Mouse (Mus musculus): Measurements from ENCODE around the gene Itm2b.

Itm2b gene

DNA sequence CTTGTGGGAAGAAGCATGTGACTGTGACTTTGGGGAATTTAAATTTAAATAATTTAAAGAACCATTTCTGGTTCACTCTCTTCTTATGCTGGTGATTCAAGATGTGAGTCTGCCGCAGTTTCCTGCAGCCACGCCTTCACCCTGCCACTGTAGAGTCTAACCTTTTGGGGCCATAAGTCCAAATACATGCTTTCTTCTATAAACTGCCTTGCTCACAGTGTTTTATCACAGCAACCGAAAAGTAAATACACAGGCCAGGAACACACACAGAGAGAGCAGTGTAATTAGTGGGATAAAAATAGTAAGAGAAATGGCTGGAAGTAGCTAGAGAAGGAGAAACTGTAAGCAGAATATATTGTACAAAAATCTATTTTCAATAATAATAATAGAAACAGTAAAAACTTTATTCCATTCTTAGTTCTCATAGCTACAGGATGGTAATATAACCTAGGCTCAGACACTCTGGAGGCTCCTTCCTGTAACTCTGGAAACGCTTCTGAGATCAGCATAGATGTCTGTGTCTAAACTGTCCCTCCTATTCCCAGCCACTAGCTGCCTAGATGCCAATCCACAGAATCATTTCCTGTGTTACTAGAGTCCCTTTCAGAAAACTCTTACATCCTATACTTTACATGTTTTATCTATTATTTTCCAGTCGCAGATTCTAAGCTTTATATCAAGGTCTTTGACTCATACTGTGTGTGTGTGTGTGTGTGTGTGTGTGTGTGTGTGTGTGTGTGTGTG lies 9.3 kb upstream of the Itm2b start:
- no peak for DNase-seq

DNA sequence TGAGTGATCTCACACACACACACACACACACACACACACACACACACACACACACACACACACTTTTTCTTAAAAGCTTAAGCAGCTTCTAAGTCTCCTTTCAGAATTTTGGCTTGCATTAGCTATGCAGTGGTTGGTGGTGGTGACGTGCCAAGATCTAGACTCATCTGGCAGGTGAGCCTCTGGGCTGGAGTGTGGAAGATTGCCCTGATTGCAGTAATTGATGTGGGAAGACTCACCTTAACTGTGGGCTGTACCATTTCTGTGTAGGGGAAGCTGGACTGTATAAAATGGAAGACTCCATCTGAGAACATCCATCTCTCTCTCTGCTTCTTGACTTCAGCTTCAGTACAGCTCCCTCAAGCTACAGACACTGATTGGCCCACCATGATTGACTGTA lies 6.4 kb upstream of the Itm2b start:
- no peak for DNase-seq

DNA sequence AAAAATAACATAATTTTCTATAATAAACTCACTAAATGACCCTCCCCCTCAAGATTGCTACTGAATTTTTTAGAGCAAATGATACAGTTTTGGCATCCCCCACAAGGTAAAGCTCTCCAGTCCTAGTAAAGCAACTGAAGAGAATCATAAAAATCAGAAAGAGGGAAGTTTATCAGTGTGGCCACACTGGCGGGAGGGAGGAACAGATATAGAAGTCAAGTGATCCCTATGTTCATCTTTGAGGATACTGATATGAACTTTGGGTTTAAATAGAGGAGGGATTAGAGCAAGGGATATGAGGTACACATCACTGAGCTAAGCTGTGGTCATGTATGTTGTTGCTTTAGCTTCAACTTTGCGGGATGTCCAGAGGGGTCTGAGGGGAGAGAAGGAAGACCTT lies 5.1 kb upstream of the Itm2b start:
- DNase-seq = no peak

DNA sequence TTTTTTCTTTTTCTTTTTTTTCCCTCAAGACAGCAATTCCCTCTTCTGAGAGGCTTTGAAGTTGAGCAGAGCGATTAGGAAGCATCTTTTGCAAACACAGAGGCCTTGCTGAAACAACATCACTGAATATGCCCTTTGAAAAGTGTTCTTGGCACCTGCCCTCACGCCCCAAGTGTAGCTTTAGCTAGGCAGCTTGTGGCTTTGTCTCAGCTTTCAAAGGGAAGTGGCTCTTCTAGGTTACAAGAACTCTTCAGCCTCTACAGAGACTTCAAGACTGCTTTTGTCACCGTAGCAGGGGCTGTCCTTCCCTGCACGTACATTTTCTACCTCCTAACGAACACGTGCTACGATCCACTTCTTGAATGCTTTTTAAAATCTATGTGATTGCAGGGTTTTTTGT lies 4.0 kb upstream of the Itm2b start:
- no peak for DNase-seq

DNA sequence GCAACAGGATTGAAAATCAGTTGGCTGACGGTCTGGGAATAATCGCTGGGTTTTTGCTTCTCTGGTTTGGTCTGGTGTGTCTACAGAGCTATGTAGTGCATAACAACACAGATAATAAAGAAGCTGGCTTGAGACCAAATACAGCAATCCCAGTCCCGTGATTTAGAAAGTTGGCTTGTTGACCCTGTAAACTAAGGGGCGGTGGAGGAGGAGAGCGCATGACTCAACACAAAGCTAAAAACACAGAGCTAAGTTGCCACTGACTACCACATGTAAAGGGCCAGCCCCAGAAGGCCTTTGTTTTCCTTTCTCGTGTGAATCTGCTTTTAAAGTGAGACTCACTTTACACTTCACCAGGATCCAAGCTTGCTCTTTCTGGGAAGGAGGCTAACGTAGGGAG lies 3.5 kb upstream of the Itm2b start:
- DNase-seq = no peak

DNA sequence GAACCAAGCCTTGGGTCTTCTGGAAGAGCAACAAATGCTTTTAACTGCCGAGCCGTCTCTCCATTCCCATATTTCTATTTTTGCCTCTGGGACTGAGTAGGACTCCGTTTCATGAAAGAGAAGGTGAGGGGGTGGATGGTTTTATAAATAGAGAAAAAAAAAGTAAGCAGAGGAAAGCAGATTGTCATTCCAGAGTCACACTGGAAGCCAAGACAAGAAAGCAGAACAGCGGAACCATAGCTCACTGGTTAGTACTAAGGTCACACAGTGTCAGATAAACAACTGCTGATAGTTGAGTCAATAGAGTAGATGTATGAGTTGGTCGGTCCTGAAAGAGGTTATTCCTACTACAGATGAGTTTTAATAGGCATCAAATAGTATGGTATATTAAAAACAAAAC lies 1.4 kb upstream of the Itm2b start:
- no peak for DNase-seq

DNA sequence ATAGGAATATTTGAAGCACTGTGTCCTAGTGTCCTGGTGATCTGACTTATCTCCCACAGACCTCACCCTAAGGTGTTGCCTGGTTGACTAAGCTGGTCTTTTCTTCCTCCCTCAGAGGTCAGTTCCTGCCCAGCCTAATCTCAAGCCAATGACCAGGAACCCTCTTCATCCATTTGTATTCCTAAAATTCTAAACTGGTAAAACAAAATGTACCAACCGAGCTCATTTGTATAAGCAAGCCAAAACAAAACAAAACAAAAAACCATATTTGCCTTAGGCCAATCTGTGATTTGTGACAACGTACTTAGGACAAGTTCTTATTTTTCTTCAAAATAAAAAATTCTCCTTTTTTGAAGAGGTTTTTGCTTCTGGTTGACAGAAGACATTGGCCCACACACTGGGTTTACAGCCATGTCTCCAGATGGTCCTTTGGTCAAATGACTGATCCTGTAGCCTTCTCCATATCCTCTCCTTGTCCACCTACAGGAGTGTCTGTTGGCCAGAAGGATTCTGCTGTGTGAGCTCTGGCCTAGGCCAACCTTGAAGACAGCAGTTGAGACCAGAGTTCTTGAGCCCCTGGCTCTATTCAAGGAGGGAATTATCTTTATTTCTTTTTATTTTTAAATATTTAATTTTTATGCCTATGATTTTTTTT lies 758 bp upstream of the Itm2b start:
- no peak for DNase-seq

DNA sequence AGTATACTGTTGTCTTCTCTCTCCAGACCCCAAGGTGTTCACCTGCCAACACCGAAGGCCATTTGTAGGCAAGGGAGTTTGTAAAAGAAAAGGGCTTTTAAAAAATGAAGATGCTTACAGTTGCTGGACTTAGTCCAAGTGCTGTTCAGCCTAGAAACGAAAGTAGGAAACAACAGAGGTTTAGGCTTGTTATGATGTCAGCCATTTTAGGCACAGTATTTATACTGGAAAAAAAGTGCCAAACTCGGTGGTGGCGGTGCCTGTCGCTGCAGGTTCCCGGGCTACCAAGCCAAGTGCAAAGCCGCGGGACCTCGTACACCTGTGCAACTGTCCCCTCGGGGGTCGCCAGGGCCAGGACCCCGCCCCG lies 560 bp downstream of the Itm2b start:
- DNase-seq = no peak

DNA sequence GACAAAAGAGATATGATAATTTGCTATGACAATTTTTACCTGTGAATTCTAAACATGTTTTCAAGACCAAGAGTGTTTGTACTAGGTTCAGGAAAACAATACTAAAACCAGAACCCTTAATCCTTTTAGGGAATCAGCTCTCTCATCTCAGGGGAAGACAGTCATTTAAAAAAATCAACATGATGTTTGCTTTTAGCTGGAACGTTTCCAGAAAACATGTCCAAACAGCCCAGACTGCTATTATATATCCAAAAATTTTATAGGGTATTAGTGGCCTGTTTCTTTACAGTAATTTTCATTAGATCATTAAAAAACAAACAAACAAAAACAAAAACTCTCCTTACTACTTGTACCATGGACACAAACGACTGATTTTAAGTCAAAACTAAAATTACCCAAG lies 1.3 kb downstream of the Itm2b start:
- DNase-seq = no peak

DNA sequence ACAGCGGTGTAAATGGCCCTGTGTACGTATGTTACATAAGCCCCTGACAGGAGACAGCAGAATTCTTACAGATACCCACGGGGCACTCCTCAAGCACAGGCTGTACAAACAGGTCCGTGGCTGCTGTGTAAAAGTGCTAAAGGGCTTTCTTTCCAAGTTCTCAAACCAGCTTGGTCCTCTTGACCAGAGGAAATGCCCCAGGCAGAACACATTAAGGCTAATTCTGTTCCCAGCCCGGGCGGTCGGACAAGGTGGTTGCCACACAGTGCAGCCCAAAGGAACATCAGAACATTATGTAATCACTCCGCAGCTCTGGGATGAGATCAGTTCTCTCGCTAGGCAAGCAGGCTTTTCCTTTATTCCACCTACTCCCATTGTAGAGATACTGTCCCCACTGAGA lies 2.4 kb downstream of the Itm2b start:
- DNase-seq = no peak

DNA sequence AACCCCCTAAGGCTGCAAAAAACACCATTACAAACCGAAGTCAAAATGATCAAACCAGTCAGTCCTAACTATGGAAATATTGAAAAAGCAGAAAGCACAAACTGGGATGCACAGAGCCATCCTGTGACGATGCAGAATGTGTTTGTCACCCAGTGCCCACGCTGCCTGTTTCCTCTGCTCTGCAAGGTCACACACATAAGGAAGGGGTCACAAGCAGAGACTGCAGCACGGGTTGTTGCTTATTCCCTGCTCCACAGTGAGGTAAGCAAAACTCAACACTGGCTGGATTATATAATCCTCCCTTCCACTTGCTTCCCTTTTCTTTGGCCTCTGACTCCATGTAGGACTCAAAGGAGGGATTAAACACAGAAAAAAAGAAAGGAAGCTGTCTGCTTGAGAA lies 3.5 kb downstream of the Itm2b start:
- DNase-seq = no peak

DNA sequence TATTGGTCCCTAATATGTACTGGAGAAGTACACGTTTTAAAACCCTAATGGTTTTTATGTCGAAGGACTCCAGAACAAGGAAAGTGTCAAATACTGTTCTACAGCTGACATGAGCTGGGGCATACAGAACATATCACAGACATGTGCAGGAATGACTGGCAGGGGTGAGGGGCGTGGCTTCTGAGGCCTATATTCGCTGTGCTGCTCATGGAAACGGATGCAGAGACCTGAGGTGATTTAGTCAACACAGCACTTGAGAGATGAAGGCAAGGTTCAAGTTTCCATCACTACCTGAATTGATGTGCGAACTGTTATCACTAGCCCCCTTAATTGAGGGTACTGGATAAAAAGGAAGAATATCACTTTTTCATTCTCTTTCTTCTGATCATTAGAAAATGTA lies 7.3 kb downstream of the Itm2b start:
- DNase-seq = no peak

DNA sequence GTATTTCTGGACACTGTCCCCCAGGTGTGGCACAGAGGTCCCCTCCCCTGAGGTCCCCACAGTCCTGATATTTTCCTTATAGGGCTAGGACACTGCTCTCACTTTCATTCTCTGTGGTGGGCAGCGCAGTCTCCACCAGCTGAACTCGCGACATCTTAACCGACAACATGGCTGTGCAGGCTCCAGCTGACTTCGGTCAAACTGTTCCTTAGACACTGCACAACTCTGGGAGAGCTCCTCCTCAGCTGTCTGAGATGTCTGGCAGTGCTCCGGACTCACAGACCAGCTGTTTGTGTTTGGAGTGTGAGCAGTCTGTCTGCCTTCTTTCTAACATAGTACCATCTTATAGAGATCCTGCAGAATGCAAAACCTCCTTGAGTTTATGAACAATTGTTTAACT lies 8.2 kb downstream of the Itm2b start:
- DNase-seq = no peak

DNA sequence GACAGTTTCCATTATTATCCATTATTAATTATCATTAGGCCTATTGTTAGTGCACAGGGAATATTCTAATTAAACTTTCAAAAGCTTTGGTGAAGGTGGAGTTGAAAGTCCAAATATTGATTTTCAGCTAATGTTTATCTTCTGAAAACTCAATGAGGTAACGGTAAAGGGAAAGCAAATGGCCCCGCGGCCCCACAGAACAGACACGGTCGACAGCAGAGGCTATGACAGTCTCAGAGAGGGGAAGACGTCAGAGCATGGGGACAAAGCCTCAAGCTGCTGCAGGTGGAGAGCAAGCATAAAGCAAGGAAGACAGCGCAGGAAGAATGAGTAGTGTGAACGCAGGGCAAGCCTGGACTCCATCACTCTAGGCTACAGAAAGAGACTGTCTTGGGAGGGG lies 9.2 kb downstream of the Itm2b start:
- no peak for DNase-seq

DNA sequence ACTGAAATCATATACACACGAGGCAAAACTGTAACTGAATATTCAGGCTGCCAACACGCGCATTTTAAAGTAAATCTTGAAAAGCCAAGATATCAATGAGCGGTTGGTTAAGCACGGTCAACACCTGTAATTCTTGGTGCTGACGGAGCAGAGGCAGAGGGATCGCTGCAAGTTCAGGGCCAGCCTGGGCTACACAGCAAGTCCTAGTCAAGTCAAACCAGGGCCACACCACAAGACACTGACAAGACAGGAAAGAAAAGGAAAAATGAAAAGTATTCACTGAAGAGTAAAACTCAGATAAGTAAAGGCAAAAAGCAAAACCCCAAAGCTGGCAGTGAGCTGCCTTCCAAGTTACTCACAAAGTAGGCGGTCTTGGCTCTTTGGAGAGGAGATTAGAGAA lies 9.6 kb downstream of the Itm2b start:
- no peak for DNase-seq

DNA sequence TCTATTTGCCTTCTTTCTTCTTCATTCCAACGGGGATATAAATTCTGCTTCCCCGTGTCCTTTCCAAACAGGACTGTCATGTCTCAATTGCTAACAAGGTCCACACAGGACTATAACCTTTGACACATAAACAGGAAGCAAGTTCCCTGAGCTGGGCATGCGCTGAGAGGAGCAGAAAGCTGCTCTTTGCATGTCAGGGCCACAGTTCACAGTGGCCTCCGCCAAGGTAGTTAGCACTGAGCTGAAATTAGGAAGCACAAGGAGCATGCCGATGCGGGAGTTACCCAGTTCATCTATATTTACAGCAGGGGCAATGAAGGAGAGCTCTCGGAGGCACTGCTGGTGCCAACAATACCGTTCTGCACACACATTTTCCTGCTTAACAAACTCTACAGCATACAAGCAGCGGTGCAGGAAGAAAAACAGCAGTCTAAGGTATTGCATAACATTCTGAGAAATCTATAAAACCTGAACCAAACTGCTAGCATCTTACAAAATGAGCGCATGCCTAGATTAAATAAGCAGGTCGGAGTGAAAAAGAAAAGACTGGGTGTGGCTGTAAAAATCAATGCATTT lies 10.7 kb downstream of the Itm2b start:
- no peak for DNase-seq

DNA sequence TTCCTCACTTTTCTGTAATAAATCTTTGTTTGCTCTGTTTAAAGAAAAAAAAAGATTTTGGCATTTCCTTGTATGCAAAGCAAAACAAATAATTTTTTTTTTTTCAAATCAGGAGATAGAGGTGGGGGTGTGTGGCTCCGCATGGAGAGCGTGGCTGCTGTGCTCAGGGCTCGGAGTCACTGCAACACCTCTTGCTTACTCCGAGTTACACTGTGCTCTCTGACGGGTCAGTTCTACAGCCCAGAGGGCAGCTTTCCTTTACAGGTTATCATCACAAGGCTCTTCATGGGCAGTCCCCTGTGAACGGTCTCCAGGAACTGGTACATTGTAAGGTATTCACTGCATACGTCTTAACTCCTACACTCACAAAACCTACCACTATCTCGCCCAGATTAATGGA lies 11.5 kb downstream of the Itm2b start:
- DNase-seq = no peak

DNA sequence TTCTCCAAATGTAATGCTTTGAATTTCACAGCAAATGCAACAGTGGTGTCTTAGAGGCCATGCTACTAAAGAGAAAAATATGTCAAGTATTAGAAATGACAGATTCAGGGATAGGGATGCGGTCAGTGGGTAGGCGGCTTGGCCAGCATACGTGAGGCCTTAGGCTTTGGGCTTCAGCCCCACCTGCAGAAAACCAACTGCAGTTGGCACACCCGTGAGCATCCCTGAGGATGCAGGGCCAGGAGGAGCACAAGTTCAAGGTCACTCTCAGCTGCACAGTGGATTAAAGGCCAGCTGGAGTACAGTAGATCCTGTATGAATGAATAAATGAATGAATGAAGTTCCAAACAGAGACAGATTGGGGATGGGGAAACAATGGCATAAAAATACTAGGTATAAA lies 12.1 kb downstream of the Itm2b start:
- no peak for DNase-seq

DNA sequence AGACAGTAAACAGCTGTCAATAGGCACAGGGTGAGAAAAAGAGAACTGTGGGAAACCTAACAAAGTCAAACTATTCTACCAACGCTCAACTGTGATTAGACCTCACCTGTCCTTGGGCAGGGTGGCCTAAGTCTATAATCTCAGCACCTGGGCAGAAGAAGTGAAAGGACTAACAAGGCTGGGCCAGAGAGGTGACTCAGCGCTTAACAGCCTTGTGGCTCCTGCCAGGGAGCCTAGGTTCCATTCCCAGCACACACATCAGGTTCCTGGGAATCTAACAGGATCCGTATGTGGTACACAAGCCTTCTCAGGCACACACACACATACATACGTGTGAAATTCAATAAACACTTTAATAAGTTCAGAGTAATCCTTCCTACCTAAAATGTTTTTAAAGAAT lies 13.5 kb downstream of the Itm2b start:
- no peak for DNase-seq

DNA sequence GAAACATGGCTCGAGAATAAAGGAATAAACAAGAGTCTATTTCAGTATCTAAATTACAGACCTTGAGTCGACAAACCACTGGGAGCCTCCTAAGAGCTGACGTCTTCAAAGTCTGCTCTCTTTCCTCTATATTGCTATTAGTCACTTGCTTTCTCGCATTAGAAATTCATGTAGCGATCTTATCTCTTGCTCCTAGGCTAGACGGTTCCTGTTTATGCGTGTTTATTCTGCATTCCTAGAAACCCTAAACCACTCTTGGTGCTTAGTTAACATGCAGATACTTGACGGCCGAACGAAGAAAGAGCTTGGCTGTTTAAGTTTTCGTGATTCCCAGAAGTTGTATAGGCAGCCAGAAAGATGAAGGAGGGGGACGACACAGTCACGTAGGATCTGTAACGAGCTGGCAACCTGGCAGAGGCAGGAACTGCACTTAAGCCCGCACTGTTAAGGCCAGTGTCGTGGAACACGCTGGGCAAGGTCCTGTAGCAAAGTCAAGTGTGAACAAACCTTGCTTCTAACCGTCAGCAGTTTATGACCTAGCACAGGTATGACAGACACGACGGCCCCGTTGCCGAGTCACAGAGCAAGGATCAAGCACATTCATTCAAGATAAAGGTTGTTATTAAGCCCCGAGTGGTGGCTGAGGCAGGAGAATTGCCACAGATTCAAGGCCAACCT lies 14.3 kb downstream of the Itm2b start:
- no peak for DNase-seq

DNA sequence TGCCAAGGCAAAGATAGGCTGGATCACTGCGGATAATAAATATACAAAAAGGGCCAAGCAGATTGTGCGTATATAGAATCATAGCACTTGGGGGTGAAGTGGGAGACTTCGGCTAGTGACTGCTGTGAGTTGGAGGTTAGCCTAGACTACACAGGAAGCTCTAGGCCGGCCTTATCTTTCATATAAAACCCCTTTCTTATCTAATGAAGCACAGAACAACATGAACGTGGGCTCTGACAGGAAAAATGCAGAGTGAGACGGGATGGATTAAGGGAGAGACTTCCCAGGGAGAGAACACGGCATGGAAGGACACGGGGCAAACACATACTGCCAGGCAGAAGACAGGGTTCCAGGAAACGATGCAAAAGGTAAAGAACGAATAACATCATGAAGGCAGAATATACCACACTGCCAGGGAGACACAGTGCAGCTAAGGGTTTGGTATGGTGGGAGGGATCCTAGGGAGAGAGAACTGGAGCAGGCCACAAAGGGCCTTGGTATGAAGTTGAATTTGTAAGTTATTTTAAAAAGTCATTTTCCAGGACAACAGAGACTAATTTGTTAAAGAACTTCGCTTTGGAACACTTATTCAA lies 14.9 kb downstream of the Itm2b start:
- no peak for DNase-seq

DNA sequence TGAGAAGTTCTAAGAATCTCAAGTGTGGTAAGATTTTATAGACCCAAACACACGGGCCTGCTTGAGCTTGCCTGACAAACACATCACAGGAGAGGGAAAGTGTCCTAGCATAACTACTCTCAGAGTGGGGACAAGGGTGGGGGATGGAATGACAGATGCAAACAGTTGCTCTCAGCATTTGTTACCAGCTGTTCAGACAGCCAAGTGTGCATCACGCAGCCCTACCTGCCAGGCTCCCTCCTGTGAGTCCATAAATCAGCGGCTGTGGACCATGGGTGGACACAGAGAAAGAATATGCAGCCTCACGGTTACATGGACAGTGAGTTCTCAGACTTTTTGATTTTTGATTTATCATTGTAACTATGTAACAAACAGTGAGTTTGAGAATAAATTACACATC lies 15.5 kb downstream of the Itm2b start:
- DNase-seq = no peak

DNA sequence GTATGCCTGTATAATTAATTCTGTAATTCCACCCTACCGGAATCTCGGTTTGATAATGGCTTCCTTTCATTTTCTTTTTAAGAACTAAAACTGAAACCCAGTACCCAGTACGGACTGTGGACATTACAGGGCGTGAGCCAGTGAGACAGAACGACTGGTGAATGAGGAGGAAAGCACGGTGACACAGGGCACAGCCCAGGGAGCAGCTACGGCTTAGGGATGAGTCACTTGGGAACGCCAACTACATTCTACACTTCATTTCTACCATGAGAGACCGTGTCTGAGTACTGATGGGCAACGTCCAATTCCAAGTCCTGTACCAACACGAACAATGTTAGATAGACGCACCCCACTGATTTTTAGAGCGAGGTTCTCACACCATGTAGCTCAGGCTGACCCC lies 16.1 kb downstream of the Itm2b start:
- DNase-seq = no peak

DNA sequence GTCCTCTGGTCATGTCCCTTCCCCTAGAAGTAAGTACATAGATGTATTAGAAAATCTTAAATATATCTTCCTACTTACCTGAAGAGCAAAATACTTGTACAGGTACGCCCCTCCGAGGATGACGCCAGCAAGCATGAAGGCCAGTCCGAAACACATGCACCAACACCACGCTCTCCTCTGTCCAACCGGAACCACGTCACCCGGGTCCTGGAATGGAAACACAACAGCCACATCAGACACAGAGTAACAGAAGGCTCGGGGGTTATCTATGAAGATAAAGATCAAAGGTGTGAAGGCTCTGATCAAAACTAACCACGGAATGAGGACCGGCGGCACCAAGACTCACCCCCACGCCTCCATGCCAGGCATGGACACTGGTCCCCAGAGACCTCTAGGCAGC lies 16.9 kb downstream of the Itm2b start:
- DNase-seq = no peak

Measured in right cerebral cortex, postnatal 14 days (tissue).